Mouse (Mus musculus): Measurements from ENCODE around the gene Siae. TPM values are rescaled to one million over a fixed set of nuclear protein-coding genes. Genes with fewer than 3 reads are reported as not detected.

The Siae gene
- total and polyA plus RNA-seq, 2 experiments from 2014 or later: 14.9 to 15.8 TPM

DNA sequence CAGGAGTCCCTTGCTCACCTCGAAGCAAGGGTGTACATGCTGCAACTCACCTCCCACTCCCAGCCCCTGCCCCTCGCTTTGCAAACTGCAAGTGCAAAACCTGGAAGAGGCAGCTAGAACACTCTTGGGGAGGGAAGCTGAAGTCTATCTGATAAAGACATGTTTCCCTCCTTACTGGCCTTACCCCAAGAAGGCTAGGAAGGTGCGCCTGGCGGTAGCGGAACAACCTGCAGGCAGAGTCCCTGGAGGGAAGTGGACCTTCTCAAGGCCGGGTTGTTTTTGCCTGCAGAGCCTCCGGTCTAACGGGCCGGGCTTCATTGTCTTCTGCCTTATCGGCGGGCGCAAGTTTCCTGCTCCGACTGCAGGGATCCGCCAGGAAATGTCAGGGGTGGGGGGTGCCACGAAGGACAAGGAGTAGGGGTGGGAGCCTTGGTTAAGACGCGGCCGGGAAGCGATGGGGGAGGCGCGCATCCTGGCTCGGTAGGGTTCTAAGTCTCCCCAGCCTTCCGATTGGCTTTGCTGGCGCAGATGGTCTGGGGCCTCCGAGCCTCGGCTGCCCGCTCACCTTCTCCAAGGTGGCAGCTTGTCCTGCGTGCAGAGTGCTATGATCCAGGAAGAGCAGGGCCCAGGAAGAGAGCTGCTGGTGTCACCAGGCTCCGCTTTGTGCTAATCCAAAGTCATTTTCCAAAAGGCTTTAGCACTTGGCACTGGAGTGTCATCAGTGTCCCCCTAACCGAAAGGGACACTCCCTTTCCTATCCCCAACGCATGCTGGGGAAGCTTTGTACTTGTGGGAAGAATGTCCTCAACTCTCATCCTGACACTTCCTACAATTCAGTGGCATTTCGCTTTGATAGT is 25.2 kb upstream of the Siae start:
- H3K27me3 ChIP-seq (ENCODE audit: insufficient read depth, low read length): peaks cover 30% of the 10 kb centered on the region
- H3K4me1 ChIP-seq (ENCODE audit: insufficient read depth, low read length): peaks cover 11% of the 10 kb centered on the region; the same call in 1 of the 2 replicates
- peak; percentile 20 for DNase-seq (ENCODE audit: low spot score)
- H3K9ac ChIP-seq (replicated peaks; ENCODE audit: low read length, poor library complexity, severe bottlenecking): peak overlapping the region; percentile 42; the same call in 1 of the 2 replicates
- H3K9me3 ChIP-seq (ENCODE audit: low read length): no peaks in the 10 kb centered on the region
- 2% methylated on average over 32 of the region's 32 CpGs for WGBS
- peak overlapping the region; percentile 35 for H3K4me3 ChIP-seq (ENCODE audit: low read depth, low read length)
- peaks cover 10% of the 10 kb centered on the region for H3K36me3 ChIP-seq (ENCODE audit: insufficient read depth, low read length)
- no peak overlapping the region for H3K27ac ChIP-seq (ENCODE audit: low read depth, low read length)
- peak overlapping the region; percentile 79 for H3K4me2 ChIP-seq (ENCODE audit: low read depth, low read length, poor library complexity, severe bottlenecking)
- peak; percentile 41; the same call in 1 of the 2 replicates for ATAC-seq (ENCODE audit: low FRiP score)
- peak; percentile 49 for TF ChIP-seq CTCF (IDR thresholded peaks at IDR 0.05)

DNA sequence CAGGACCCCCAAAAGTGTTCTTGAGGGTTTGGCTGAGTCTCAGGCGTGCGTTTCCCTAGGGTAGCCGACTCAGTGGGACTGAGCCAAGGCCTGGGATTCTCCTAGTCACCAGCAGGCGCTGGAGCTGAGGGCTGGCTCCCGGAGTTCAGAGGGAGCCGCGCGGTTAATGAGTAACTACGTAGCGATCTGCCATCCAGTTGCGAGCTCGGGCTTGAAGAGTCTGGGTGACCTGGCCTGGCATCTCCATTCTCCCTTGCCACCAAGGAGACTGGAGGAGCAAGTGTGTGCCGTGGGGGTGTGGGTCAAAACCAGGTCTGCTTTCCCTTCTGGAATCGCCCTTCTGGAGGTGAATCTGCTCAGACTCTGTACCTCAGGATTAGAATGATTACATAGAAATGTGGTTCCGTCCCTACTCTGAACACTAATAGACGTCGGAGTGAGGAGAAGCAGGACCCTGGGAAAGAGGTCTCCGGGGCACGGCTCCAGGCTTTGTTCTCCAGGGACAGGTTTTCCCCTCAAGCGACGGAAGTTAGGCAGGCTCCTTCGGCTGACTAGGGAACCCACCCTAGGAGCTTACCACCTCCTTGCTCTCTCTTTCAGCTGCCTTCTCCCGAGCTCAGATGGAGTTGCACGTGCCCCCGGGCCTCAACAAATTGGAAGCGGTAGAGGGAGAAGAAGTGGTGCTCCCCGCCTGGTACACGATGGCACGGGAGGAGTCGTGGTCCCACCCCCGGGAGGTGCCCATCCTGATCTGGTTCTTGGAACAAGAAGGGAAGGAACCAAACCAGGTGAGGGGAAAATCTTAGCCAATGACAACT is 24.4 kb upstream of the Siae start:
- ATAC-seq (ENCODE audit: low FRiP score) (peak; percentile 71; the same call in 1 of the 2 replicates), DNase-seq (ENCODE audit: low spot score) (peak; percentile 69)
- H3K27me3 ChIP-seq (ENCODE audit: insufficient read depth, low read length): peaks cover 28% of the 10 kb centered on the region
- H3K27ac ChIP-seq (ENCODE audit: low read depth, low read length): no peak overlapping the region
- H3K4me3 ChIP-seq (ENCODE audit: low read depth, low read length): peak overlapping the region; percentile 35
- peaks cover 11% of the 10 kb centered on the region; the same call in 1 of the 2 replicates for H3K4me1 ChIP-seq (ENCODE audit: insufficient read depth, low read length)
- H3K9me3 ChIP-seq (ENCODE audit: low read length): no peaks in the 10 kb centered on the region
- 3% methylated on average over 31 of the region's 31 CpGs for WGBS
- no peak overlapping the region; the same call in 1 of the 2 replicates for H3K9ac ChIP-seq (replicated peaks; ENCODE audit: low read length, poor library complexity, severe bottlenecking)
- peak; percentile 60 for TF ChIP-seq CTCF (IDR thresholded peaks at IDR 0.05)
- 0 out of 2 replicates have a peak, but pooled peaks cover 9% of the 10 kb centered on the region for H3K36me3 ChIP-seq (ENCODE audit: insufficient read depth, low read length)
- peak overlapping the region; percentile 79 for H3K4me2 ChIP-seq (ENCODE audit: low read depth, low read length, poor library complexity, severe bottlenecking)

DNA sequence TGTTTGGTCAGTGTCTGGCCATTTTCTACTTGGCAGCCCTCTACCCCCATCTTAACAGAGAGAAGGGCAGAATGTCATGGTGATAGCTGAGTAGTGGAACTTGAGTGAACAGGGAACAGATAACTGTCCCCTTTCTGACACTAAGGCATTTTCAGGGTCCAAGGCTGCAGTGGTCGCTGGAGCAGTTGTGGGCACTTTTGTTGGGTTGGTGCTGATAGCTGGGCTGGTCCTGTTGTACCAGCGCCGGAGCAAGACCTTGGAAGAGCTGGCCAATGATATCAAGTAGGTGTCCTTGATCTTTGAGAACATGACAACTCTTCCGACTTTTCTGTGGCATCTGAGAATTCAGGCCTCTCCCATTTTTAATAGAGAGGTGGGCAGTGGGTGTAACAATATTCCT is 18.6 kb upstream of the Siae start:
- Histone ChIP-seq H3K4me2 (ENCODE audit: low read depth, low read length, poor library complexity, severe bottlenecking) (no peak overlapping the region), H3K4me3 (ENCODE audit: low read depth, low read length) (no peak overlapping the region), H3K27me3 (ENCODE audit: insufficient read depth, low read length) (no peaks in the 10 kb centered on the region), H3K27ac (ENCODE audit: low read depth, low read length) (no peak overlapping the region), H3K4me1 (ENCODE audit: insufficient read depth, low read length) (no peaks in the 10 kb centered on the region), H3K36me3 (ENCODE audit: insufficient read depth, low read length) (0 out of 2 replicates have a peak, but pooled peaks cover 5% of the 10 kb centered on the region), H3K9me3 (ENCODE audit: low read length) (no peaks in the 10 kb centered on the region), H3K9ac (replicated peaks; ENCODE audit: low read length, poor library complexity, severe bottlenecking) (no peak overlapping the region)
- DNase-seq (ENCODE audit: low spot score) (no peak), ATAC-seq (ENCODE audit: low FRiP score) (no peak)
- 84% methylated on average over 4 of the region's 4 CpGs for WGBS
- no peak for TF ChIP-seq CTCF (IDR thresholded peaks at IDR 0.05)

- ATAC-seq (ENCODE audit: low FRiP score) (no peak), DNase-seq (ENCODE audit: low spot score) (no peak)
- Histone ChIP-seq H3K27ac (ENCODE audit: low read depth, low read length) (no peak overlapping the region), H3K9ac (replicated peaks; ENCODE audit: low read length, poor library complexity, severe bottlenecking) (no peak overlapping the region), H3K4me2 (ENCODE audit: low read depth, low read length, poor library complexity, severe bottlenecking) (no peak overlapping the region), H3K4me3 (ENCODE audit: low read depth, low read length) (no peak overlapping the region), H3K27me3 (ENCODE audit: insufficient read depth, low read length) (no peaks in the 10 kb centered on the region), H3K36me3 (ENCODE audit: insufficient read depth, low read length) (0 out of 2 replicates have a peak, but pooled peaks cover 5% of the 10 kb centered on the region), H3K9me3 (ENCODE audit: low read length) (no peaks in the 10 kb centered on the region), H3K4me1 (ENCODE audit: insufficient read depth, low read length) (no peaks in the 10 kb centered on the region)
- 73% methylated on average over 5 of the region's 5 CpGs for WGBS
- TF ChIP-seq CTCF (IDR thresholded peaks at IDR 0.05): no peak
These were observed 17.7 kb upstream of the Siae start for GRCm38 (mm10) chr9:37537658-37538250.

DNA sequence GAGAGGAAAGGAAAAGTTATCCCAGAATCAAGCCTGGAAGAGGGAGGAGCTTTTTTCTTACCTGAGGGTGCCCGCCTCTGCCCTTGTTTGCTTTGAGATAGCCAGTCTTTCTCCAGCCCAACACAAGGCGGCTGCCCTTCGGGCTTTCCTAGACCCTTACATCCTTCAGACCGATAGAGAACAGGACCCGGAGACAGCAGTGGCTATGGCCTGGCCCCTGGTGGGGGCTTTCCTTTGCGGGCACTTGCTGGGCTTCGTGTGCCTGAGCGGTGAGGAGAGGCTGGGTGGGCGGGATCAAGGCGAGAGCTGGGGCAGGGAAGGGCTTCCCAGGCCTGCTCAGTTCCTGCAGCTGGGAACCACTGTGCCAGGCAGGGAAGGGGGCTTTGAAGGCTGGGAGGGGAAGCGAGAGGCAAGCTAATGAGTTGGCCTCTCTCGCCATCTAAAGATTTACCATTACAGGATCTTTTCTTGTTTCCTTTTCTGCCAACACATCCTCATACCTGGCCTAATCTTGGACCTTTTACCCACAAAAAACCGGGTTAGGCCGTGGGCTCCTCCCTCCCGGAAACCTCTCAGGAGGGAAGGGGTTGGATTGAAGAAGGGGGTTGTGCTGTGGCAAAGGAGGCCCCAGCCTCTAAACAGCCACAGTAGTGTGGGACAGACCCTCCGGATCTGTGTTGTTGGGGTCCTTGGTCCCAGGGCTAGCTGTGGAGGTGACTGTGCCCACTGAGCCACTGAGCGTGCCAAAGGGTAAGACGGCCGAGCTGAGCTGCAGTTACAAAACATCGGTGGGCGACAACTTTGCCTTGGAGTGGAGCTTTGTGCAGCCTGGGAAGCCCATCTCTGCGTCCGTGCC is 16.1 kb upstream of the Siae start, which contains the start of gene Vsig2:
Gene Vsig2 (plus strand): TSS at position 86 of the 856 bp plus-strand sequence.
- Histone ChIP-seq H3K36me3 (ENCODE audit: insufficient read depth, low read length) (0 out of 2 replicates have a peak, but pooled peaks cover 1% of the 10 kb centered on the region), H3K4me2 (ENCODE audit: low read depth, low read length, poor library complexity, severe bottlenecking) (no peak within 1 kb of the TSS), H3K27me3 (ENCODE audit: insufficient read depth, low read length) (no peaks in the 10 kb centered on the region), H3K4me3 (ENCODE audit: low read depth, low read length) (no peak within 1 kb of the TSS), H3K27ac (ENCODE audit: low read depth, low read length) (no peak within 1 kb of the TSS), H3K9me3 (ENCODE audit: low read length) (no peaks in the 10 kb centered on the region), H3K4me1 (ENCODE audit: insufficient read depth, low read length) (no peaks in the 10 kb centered on the region), H3K9ac (replicated peaks; ENCODE audit: low read length, poor library complexity, severe bottlenecking) (no peak within 1 kb of the TSS)
- no peak for TF ChIP-seq CTCF (IDR thresholded peaks at IDR 0.05)
- ATAC-seq (ENCODE audit: low FRiP score): no peak
- 58% methylated on average over 23 of the region's 23 CpGs for WGBS
- DNase-seq (ENCODE audit: low spot score): no peak

Data from midbrain, postnatal 0 days (tissue).